Mouse (Mus musculus) myocyte (in vitro differentiated cells): ENCODE measurements at regions not wholly inside any gene's neighbourhood (a gene's known extent, or its start where the extent isn't known, plus 50 kb on each side); places are given as distances from the start of the nearest gene placed in this dataset.

ENCODE experiments used
- MYOD1 ChIP-seq, 3 experiments: IDR thresholded peaks; one replicate each; pipeline ENCODE4 v1.6.1; 2011; ENCODE audit warnings: control low read depth in 2 of 3, low read depth in 2 of 3, mild to moderate bottlenecking in 2 of 3, moderate library complexity in 1 of 3; ENCODE audit not compliant: insufficient read length in 2 of 3, control insufficient read depth in 1 of 3
- POLR2AphosphoS2 ChIP-seq: IDR thresholded peaks from one replicate; pipeline ENCODE4 v1.6.1; 2011; ENCODE audit warnings: low read depth, control low read depth; ENCODE audit not compliant: insufficient read length

- TF ChIP-seq MYOD1 (IDR thresholded peaks at IDR 0.05; ENCODE audit: control insufficient read depth in 1 of 3, insufficient read length in 2 of 3, low read depth in 2 of 3) (no peak), POLR2AphosphoS2 (no peak)
These were observed 595.4 kb downstream of the Sema5a start for GRCm38 (mm10) chr15:32839966-32840365.
